Comparison of ENCODE assay signal across 12 mouse cellular contexts in genomic region chr6:69758618-69759017, GRCm38 (mm10).
DNase-seq lines count a peak whose midpoint lies in the region; ATAC-seq and TF ChIP-seq lines count a peak whose summit lies in the region.
"Had no signal": no experiment of that assay in that cellular context is flagged by ENCODE, and none has a peak within 500 bp of the region (broad histone marks: within the 10 kb centered on the region; RNA-seq: fewer than 3 reads in every experiment).

No protein-coding gene starts in this region.

- H3K4me1 ChIP-seq in kidney, postnatal 0 days (replicated peaks; ENCODE audit: insufficient read depth, low read length), result no peaks in the 10 kb centered on the region
- H3K4me1 ChIP-seq: limb, embryonic 10.5 days had no signal

- H3K4me3 ChIP-seq in kidney, postnatal 0 days (replicated peaks; ENCODE audit: low read depth, low read length), result no peak overlapping the region
- H3K4me3 ChIP-seq: erythroblast, embryonic 14.5 days; limb, embryonic 10.5 days had no signal

- peak; percentile 66 for TF ChIP-seq CTCF in kidney, postnatal 0 days (IDR thresholded peaks at IDR 0.05; ENCODE audit: low read depth)

- H3K27me3 ChIP-seq in kidney, postnatal 0 days (ENCODE audit: insufficient read depth, low read length), result no peaks in the 10 kb centered on the region

- H3K9me3 ChIP-seq in kidney, postnatal 0 days (replicated peaks; ENCODE audit: low read length), result no peaks in the 10 kb centered on the region
- H3K9me3 ChIP-seq: limb, embryonic 10.5 days had no signal

- intact Hi-C loops in heart, postnatal 10 days (cut with DNase I), result no loop called here

- WGBS in kidney, postnatal 0 days, result 86% methylated on average over 2 of the region's 2 CpGs

- no peak; the same call in 1 of the 2 replicates for ATAC-seq in kidney, postnatal 0 days (replicated peaks; ENCODE audit: low FRiP score, low read depth)
- ATAC-seq: hindbrain, embryonic 16.5 days had no signal

- no peak overlapping the region for H3K27ac ChIP-seq in kidney, postnatal 0 days
- H3K27ac ChIP-seq: limb, embryonic 10.5 days had no signal

- DNase-seq in adrenal gland, postnatal 10 days, result peak; percentile 1
- DNase-seq in adrenal gland, postnatal 4 days (ENCODE audit: low spot score in 2 of 2), result no peak
- DNase-seq in kidney, postnatal 0 days (ENCODE audit: low spot score), result peak; percentile 28
- DNase-seq in kidney, adult 18-20 months, result no peak
- peak; percentile 1 for DNase-seq in right cerebral cortex, postnatal 4 days
- DNase-seq in right cerebral cortex, postnatal 36 days (ENCODE audit: low spot score in 2 of 2), result no peak
- peak; percentile 1 for DNase-seq in yolk sac, embryonic 10.5 days (ENCODE audit: low spot score)
- DNase-seq in heart, postnatal 10 days, result no peak
- DNase-seq: cerebellum, adult 11 months had no signal

- H3K36me3 ChIP-seq in kidney, postnatal 0 days (ENCODE audit: insufficient read depth, low read length), result no peaks in the 10 kb centered on the region
- H3K36me3 ChIP-seq: limb, embryonic 10.5 days had no signal

- H3K9ac ChIP-seq in kidney, postnatal 0 days (ENCODE audit: low read depth, low read length), result no peak overlapping the region

- no peak overlapping the region for H3K4me2 ChIP-seq in kidney, postnatal 0 days (ENCODE audit: low read length)

Comparison
In these comparisons a context has a peak if more than half of its experiments do, and no peak if none do; other contexts are left out.
1. DNase-seq: peak in adrenal gland, postnatal 10 days (single experiment), kidney, postnatal 0 days (single experiment), right cerebral cortex, postnatal 4 days (single experiment) and yolk sac, embryonic 10.5 days (single experiment); none in adrenal gland, postnatal 4 days (0 of 2), kidney, adult 18-20 months (single experiment), right cerebral cortex, postnatal 36 days (0 of 2) and heart, postnatal 10 days (0 of 2).